ENCODE assay signal across 13 mouse cellular contexts in the genomic region with DNA sequence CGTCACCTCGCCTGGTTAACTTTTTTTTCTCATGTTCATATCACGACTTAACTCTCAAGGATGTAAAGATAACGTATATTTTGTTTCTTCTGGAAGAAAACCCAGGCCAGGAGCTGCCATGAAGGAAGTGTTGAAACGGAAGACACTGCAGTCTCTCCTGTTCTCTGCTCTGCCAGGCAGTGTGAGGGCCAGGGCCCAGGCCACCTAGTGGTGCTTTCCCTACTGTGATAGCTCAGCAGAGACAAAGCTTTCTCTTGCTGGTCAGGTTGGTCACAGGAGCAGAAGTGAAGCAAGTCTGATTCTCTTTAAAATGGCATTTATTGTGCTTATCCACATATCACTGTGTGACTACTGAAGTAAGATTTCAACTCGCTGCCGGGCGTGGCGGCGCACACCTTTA. TPM values are rescaled to one million over a fixed set of nuclear protein-coding genes. Genes with fewer than 3 reads are reported as not detected.
DNase-seq lines count a peak whose midpoint lies in the region; ATAC-seq and TF ChIP-seq lines count a peak whose summit lies in the region.
"Had no signal": no experiment of that assay in that cellular context is flagged by ENCODE, and none has a peak within 500 bp of the region (broad histone marks: within the 10 kb centered on the region; RNA-seq: fewer than 3 reads in every experiment).

No protein-coding gene starts in this region.

- TF ChIP-seq POLR2A in cerebellum, adult 2 months (IDR thresholded peaks at IDR 0.05; ENCODE audit: borderline replicate concordance, insufficient read depth, low read length), result no peak

- peak; percentile 29 for DNase-seq in adrenal gland, adult 2 months
- DNase-seq in adrenal gland, postnatal 4 days (ENCODE audit: low spot score in 2 of 2), result no peak
- DNase-seq in kidney, postnatal 0 days (ENCODE audit: low spot score), result no peak
- peak; percentile 43 for DNase-seq in urinary bladder, postnatal 14 days (ENCODE audit: low spot score)
- no peak for DNase-seq in urinary bladder, postnatal 10 days (ENCODE audit: low spot score)
- peak; percentile 65 for DNase-seq in testis, postnatal 10 days (ENCODE audit: low spot score)
- no peak for DNase-seq in cerebellum, adult 2 months
- DNase-seq: gastrocnemius, postnatal 36 days; lung, postnatal 14 days; right cerebral cortex, postnatal 4 days had no signal

- H3K27me3 ChIP-seq in kidney, postnatal 0 days (ENCODE audit: insufficient read depth, low read length), result no peaks in the 10 kb centered on the region
- H3K27me3 ChIP-seq in kidney, embryonic 14.5 days (ENCODE audit: control insufficient read depth, insufficient read depth, low read length), result no peaks in the 10 kb centered on the region
- no peaks in the 10 kb centered on the region for H3K27me3 ChIP-seq in cerebellum, adult 2 months (ENCODE audit: control insufficient read depth, insufficient read depth, low read length)

- peak; percentile 56; the same call in 1 of the 2 replicates for TF ChIP-seq CTCF in kidney, postnatal 0 days (IDR thresholded peaks at IDR 0.05; ENCODE audit: low read depth)
- no peak for TF ChIP-seq CTCF in cerebellum, adult 2 months (IDR thresholded peaks at IDR 0.05; ENCODE audit: borderline replicate concordance, insufficient read depth, low read depth, low read length)

- no peaks in the 10 kb centered on the region for H3K9me3 ChIP-seq in kidney, postnatal 0 days (replicated peaks; ENCODE audit: low read length)
- no peaks in the 10 kb centered on the region for H3K9me3 ChIP-seq in kidney, embryonic 14.5 days (ENCODE audit: control insufficient read depth, low read length)
- H3K9me3 ChIP-seq: forebrain, embryonic 10.5 days; limb, embryonic 10.5 days had no signal

- H3K4me1 ChIP-seq in kidney, postnatal 0 days (replicated peaks; ENCODE audit: insufficient read depth, low read length), result peaks cover 10% of the 10 kb centered on the region; the same call in 1 of the 2 replicates
- peaks cover 21% of the 10 kb centered on the region for H3K4me1 ChIP-seq in kidney, embryonic 14.5 days (ENCODE audit: control insufficient read depth, insufficient read depth, low read length)
- peaks cover 6% of the 10 kb centered on the region; the same call in 1 of the 2 replicates for H3K4me1 ChIP-seq in cerebellum, adult 2 months (ENCODE audit: control insufficient read depth, insufficient read depth, low read length)

- no peak overlapping the region for H3K4me2 ChIP-seq in kidney, postnatal 0 days (ENCODE audit: low read length)
- H3K4me2 ChIP-seq in kidney, embryonic 14.5 days (replicated peaks; ENCODE audit: low read depth, low read length), result no peak overlapping the region

- 90% methylated on average over 10 of the region's 10 CpGs for WGBS in kidney, postnatal 0 days
- WGBS in kidney, embryonic 14.5 days, result 94% methylated on average over 10 of the region's 10 CpGs
- 91% methylated on average over 10 of the region's 10 CpGs for WGBS in cerebellum, adult 2 months

- no peak for ATAC-seq in kidney, postnatal 0 days (replicated peaks; ENCODE audit: low FRiP score, low read depth)
- ATAC-seq in kidney, embryonic 14.5 days (ENCODE audit: low FRiP score, low TSS enrichment), result no peak

- H3K4me3 ChIP-seq in kidney, postnatal 0 days (replicated peaks; ENCODE audit: low read depth, low read length), result no peak overlapping the region
- H3K4me3 ChIP-seq in kidney, embryonic 14.5 days (ENCODE audit: low read length), result no peak overlapping the region
- no peak overlapping the region for H3K4me3 ChIP-seq in cerebellum, adult 2 months (replicated peaks; ENCODE audit: insufficient read depth, low read depth, low read length)
- H3K4me3 ChIP-seq: forebrain, embryonic 10.5 days; limb, embryonic 10.5 days had no signal

- H3K27ac ChIP-seq in kidney, postnatal 0 days, result no peak overlapping the region
- H3K27ac ChIP-seq in kidney, embryonic 14.5 days (ENCODE audit: low read depth, low read length), result no peak overlapping the region
- H3K27ac ChIP-seq in cerebellum, adult 2 months (ENCODE audit: insufficient read depth, low read length), result no peak overlapping the region
- H3K27ac ChIP-seq: forebrain, embryonic 10.5 days; limb, embryonic 10.5 days had no signal

- no peak overlapping the region for H3K9ac ChIP-seq in kidney, postnatal 0 days (ENCODE audit: low read depth, low read length)
- H3K9ac ChIP-seq in kidney, embryonic 14.5 days (ENCODE audit: low read depth, low read length), result no peak overlapping the region

- H3K36me3 ChIP-seq in kidney, postnatal 0 days (ENCODE audit: insufficient read depth, low read length), result peaks cover 12% of the 10 kb centered on the region; the same call in 1 of the 2 replicates
- peaks cover 41% of the 10 kb centered on the region for H3K36me3 ChIP-seq in kidney, embryonic 14.5 days (ENCODE audit: control insufficient read depth, insufficient read depth, low read length)

RNA-seq across cellular contexts. Expression of gene Pebp1, which starts 5.9 kb away (rescaled TPM):
- total RNA-seq in adrenal gland, adult 2 months (2021), result 1,000 to 10,000 TPM; 1,220 to 1,287 TPM
- polyA plus RNA-seq in adrenal gland, adult 2 months (2012; rRNA removed), result 2,538 and 3,200 TPM in 2 replicates
- 1,000 to 10,000 TPM in 1 of 2 experiments, 100 to 1,000 TPM in 1; 992 to 1,042 TPM for total RNA-seq in adrenal gland, postnatal 4 days (2021)
- 625 and 668 TPM in 2 replicates for polyA plus RNA-seq in kidney, postnatal 0 days (2015; fragmentation: Nextera tagmentation; extraction: Ambion mirVana)
- 710 and 781 TPM in 2 replicates for polyA plus RNA-seq in kidney, embryonic 14.5 days (2014; fragmentation: Nextera tagmentation; extraction: Ambion mirVana)
- polyA plus RNA-seq in cerebellum, adult 2 months (2012; rRNA removed), result 792 and 833 TPM in 2 replicates

RNA-seq across cellular contexts. Expression of gene Vsig10, which starts 37.3 kb away (rescaled TPM):
- 10 to 100 TPM in 1 of 2 experiments, 1 to 10 TPM in 1; 8.9 to 28.6 TPM for total RNA-seq in adrenal gland, adult 2 months (2021)
- polyA plus RNA-seq in adrenal gland, adult 2 months (2012; rRNA removed), result 38.0 and 44.1 TPM in 2 replicates
- 10 to 100 TPM; 48.3 to 51.8 TPM for total RNA-seq in adrenal gland, postnatal 4 days (2021)
- polyA plus RNA-seq in kidney, postnatal 0 days (2015; fragmentation: Nextera tagmentation; extraction: Ambion mirVana), result 9.5 and 11.6 TPM in 2 replicates
- polyA plus RNA-seq in kidney, embryonic 14.5 days (2014; fragmentation: Nextera tagmentation; extraction: Ambion mirVana), result 7.4 and 9.0 TPM in 2 replicates
- 3.7 and 3.9 TPM in 2 replicates for polyA plus RNA-seq in cerebellum, adult 2 months (2012; rRNA removed)

Comparison
In these comparisons a context has a peak if more than half of its experiments do, and no peak if none do; other contexts are left out.
1. DNase-seq: peak in adrenal gland, adult 2 months (single experiment), urinary bladder, postnatal 14 days (single experiment) and testis, postnatal 10 days (single experiment); none in adrenal gland, postnatal 4 days (0 of 2), kidney, postnatal 0 days (single experiment), urinary bladder, postnatal 10 days (single experiment) and cerebellum, adult 2 months (0 of 2).